Mouse (Mus musculus) CD4-positive, CD25-positive, alpha-beta regulatory T cell, adult 4 months (primary cell): ENCODE data around the gene Pde3a. TPM values are rescaled to one million over a fixed set of nuclear protein-coding genes. Genes with fewer than 3 reads are reported as not detected.

Experiments
- ATAC-seq: one replicate; pipeline ENCODE4 v1.8.0; 2017
- polyA plus RNA-seq, 2 experiments: library from polyadenylated mRNA; unstranded; fragments of 100-300 nt; shearing (Covaris generic); gene quantifications; one replicate each; pipeline ENCODE4 v1.2.1; 2017

Pde3a gene
- not detected for polyA plus RNA-seq

- ATAC-seq, result no peak
These were observed at the start of gene Pde3a for GRCm38 (mm10) chr6:141248691-141249584. TSS of gene Pde3a (plus strand) at chr6:141249269.

GRCm38 (mm10) chr6:141200173-141200615 is 48.9 kb upstream of the Pde3a start:
- ATAC-seq, result no peak

- ATAC-seq, result no peak
These were observed 41.5 kb upstream of the Pde3a start for GRCm38 (mm10) chr6:141207531-141207930.

- ATAC-seq, result no peak
These were observed 40.7 kb upstream of the Pde3a start for GRCm38 (mm10) chr6:141208283-141208872.

GRCm38 (mm10) chr6:141210021-141210420 is 39.0 kb upstream of the Pde3a start:
- no peak for ATAC-seq

- ATAC-seq, result no peak
These were observed 28.0 kb upstream of the Pde3a start for GRCm38 (mm10) chr6:141221081-141221480.

- ATAC-seq, result no peak
These were observed 22.0 kb upstream of the Pde3a start for GRCm38 (mm10) chr6:141226851-141227657.

GRCm38 (mm10) chr6:141227658-141228005 is 21.4 kb upstream of the Pde3a start:
- ATAC-seq, result no peak

- ATAC-seq, result no peak
These were observed 16.2 kb upstream of the Pde3a start for GRCm38 (mm10) chr6:141232756-141233382.

- no peak for ATAC-seq
These were observed 7.3 kb upstream of the Pde3a start for GRCm38 (mm10) chr6:141241809-141242208.

- no peak for ATAC-seq
These were observed 4.0 kb upstream of the Pde3a start for GRCm38 (mm10) chr6:141245089-141245488.

GRCm38 (mm10) chr6:141246391-141246790 is 2.7 kb upstream of the Pde3a start:
- ATAC-seq, result no peak

GRCm38 (mm10) chr6:141248081-141248480 is 988 bp upstream of the Pde3a start:
- no peak for ATAC-seq

GRCm38 (mm10) chr6:141249585-141250295 is 671 bp downstream of the Pde3a start:
- ATAC-seq, result no peak

- ATAC-seq, result no peak
These were observed 1.2 kb downstream of the Pde3a start for GRCm38 (mm10) chr6:141250296-141250629.

GRCm38 (mm10) chr6:141250984-141251383 is 1.9 kb downstream of the Pde3a start:
- no peak for ATAC-seq

GRCm38 (mm10) chr6:141252520-141252919 is 3.5 kb downstream of the Pde3a start:
- no peak for ATAC-seq

GRCm38 (mm10) chr6:141254956-141255355 is 5.9 kb downstream of the Pde3a start:
- no peak for ATAC-seq

GRCm38 (mm10) chr6:141256896-141257295 is 7.8 kb downstream of the Pde3a start:
- ATAC-seq, result no peak

- no peak for ATAC-seq
These were observed 8.5 kb downstream of the Pde3a start for GRCm38 (mm10) chr6:141257434-141258202.

GRCm38 (mm10) chr6:141265257-141265656 is 16.2 kb downstream of the Pde3a start:
- no peak for ATAC-seq
